Mouse (Mus musculus) intestine, postnatal 0 days (tissue): ENCODE measurements at regions not wholly inside any gene's neighbourhood (a gene's known extent, or its start where the extent isn't known, plus 50 kb on each side); places are given as distances from the start of the nearest gene placed in this dataset.
A peak's percentile ranks its signal among the peaks of the same experiment; 100 is the strongest.

Experiments
- ATAC-seq: fragments of 200-750 bp; cut with Nextera tagmentation; 2 replicates; pipeline ENCODE4 v1.8.0; 2017; ENCODE audit warnings: mild to moderate bottlenecking, moderate TSS enrichment, moderate library complexity
- H3K27ac ChIP-seq: fragments of 300-500 bp; sonication (generic); 2 replicates; pipeline ENCODE4 v1.5.1; 2014; ENCODE audit warnings: mild to moderate bottlenecking, low read depth, low read length, moderate library complexity
- H3K27me3 ChIP-seq: fragments of 300-500 bp; sonication (generic); replicated peaks from 2 replicates; pipeline ENCODE4 v1.6.1; 2014; ENCODE audit warnings: low read length, mixed read lengths; ENCODE audit not compliant: control insufficient read depth, insufficient read depth
- H3K36me3 ChIP-seq: fragments of 300-500 bp; sonication (generic); 2 replicates; pipeline ENCODE4 v1.6.1; 2014; ENCODE audit warnings: mild to moderate bottlenecking, moderate library complexity; ENCODE audit not compliant: control insufficient read depth, insufficient read depth
- H3K4me1 ChIP-seq: fragments of 300-500 bp; sonication (generic); replicated peaks from 2 replicates; pipeline ENCODE4 v1.6.1; 2014; ENCODE audit warnings: antibody characterized with exemption, low read length, mixed read lengths; ENCODE audit not compliant: control insufficient read depth, insufficient read depth
- H3K4me2 ChIP-seq: fragments of 300-500 bp; sonication (generic); replicated peaks from 2 replicates; pipeline ENCODE4 v1.6.1; 2014; ENCODE audit warnings: low read depth, mild to moderate bottlenecking, moderate library complexity
- H3K4me3 ChIP-seq: fragments of 300-500 bp; sonication (generic); 2 replicates; pipeline ENCODE4 v1.5.1; 2014; ENCODE audit warnings: low read depth, low read length
- H3K9ac ChIP-seq: fragments of 300-500 bp; sonication (generic); 2 replicates; pipeline ENCODE4 v1.6.1; 2014; ENCODE audit warnings: mild to moderate bottlenecking, low read depth, low read length
- H3K9me3 ChIP-seq: fragments of 300-500 bp; sonication (generic); 2 replicates; pipeline ENCODE4 v1.6.1; 2016; ENCODE audit warnings: mixed run types; ENCODE audit not compliant: control insufficient read depth
- CTCF ChIP-seq: sonication (generic); IDR thresholded peaks from 2 replicates; pipeline ENCODE4 v1.5.1; 2016; ENCODE audit warnings: low read depth, mild to moderate bottlenecking, control low read depth, antibody characterized with exemption, moderate library complexity
- WGBS: fragments of 180-500 bp; shearing (Covaris S2); extraction: QIAGEN DNeasy Blood & Tissue Kit; methylation state at CpG from one replicate; pipeline ENCODE4 v1.1.7; 2014; 5-methylcytosine and 5-hydroxymethylcytosine counted together

GRCm38 (mm10) chr13:101980171-101980835 is 212.3 kb upstream of the Pik3r1 start:
- 68% methylated on average over 4 of the region's 4 CpGs for WGBS
- H3K9me3 ChIP-seq: no peaks in the 10 kb centered on the region
- no peaks in the 10 kb centered on the region for H3K36me3 ChIP-seq
- no peak overlapping the region for H3K4me2 ChIP-seq
- no peak overlapping the region for H3K27ac ChIP-seq
- TF ChIP-seq CTCF: no peak
- ATAC-seq: no peak
- H3K4me1 ChIP-seq: no peaks in the 10 kb centered on the region
- no peaks in the 10 kb centered on the region for H3K27me3 ChIP-seq
- no peak overlapping the region for H3K9ac ChIP-seq
- no peak overlapping the region for H3K4me3 ChIP-seq

GRCm38 (mm10) chr13:101988637-101989413 is 220.8 kb upstream of the Pik3r1 start:
- no peaks in the 10 kb centered on the region for H3K9me3 ChIP-seq
- peak; percentile 73 for ATAC-seq
- no peak overlapping the region for H3K4me3 ChIP-seq
- no peak overlapping the region for H3K27ac ChIP-seq
- no peaks in the 10 kb centered on the region for H3K36me3 ChIP-seq
- H3K9ac ChIP-seq: no peak overlapping the region
- H3K4me2 ChIP-seq: no peak overlapping the region
- H3K4me1 ChIP-seq: 0 out of 2 replicates have a peak, but pooled peaks cover 3% of the 10 kb centered on the region
- TF ChIP-seq CTCF: no peak
- H3K27me3 ChIP-seq: no peaks in the 10 kb centered on the region
- 53% methylated on average over 9 of the region's 9 CpGs for WGBS

GRCm38 (mm10) chr13:101991729-101992128 is 223.7 kb upstream of the Pik3r1 start:
- no peak for ATAC-seq
- no peak for TF ChIP-seq CTCF
- no peak overlapping the region for H3K4me3 ChIP-seq
- H3K9me3 ChIP-seq: no peaks in the 10 kb centered on the region
- WGBS: 57% methylated on average over 1 of the region's 1 CpGs
- H3K27ac ChIP-seq: no peak overlapping the region
- H3K9ac ChIP-seq: no peak overlapping the region
- H3K4me1 ChIP-seq: 0 out of 2 replicates have a peak, but pooled peaks cover 6% of the 10 kb centered on the region
- no peak overlapping the region for H3K4me2 ChIP-seq
- no peaks in the 10 kb centered on the region for H3K36me3 ChIP-seq
- no peaks in the 10 kb centered on the region for H3K27me3 ChIP-seq

- no peak overlapping the region for H3K4me2 ChIP-seq
- WGBS: 53% methylated on average over 3 of the region's 3 CpGs
- H3K27ac ChIP-seq: no peak overlapping the region
- 0 out of 2 replicates have a peak, but pooled peaks cover 3% of the 10 kb centered on the region for H3K4me1 ChIP-seq
- H3K36me3 ChIP-seq: no peaks in the 10 kb centered on the region
- no peaks in the 10 kb centered on the region for H3K9me3 ChIP-seq
- no peak for TF ChIP-seq CTCF
- H3K27me3 ChIP-seq: no peaks in the 10 kb centered on the region
- no peak overlapping the region for H3K9ac ChIP-seq
- H3K4me3 ChIP-seq: no peak overlapping the region
- no peak for ATAC-seq
Measured at GRCm38 (mm10) chr13:101994779-101995178, 226.8 kb upstream of the Pik3r1 start.

GRCm38 (mm10) chr13:101995529-101995928 is 227.5 kb upstream of the Pik3r1 start:
- WGBS: 57% methylated on average over 2 of the region's 2 CpGs

GRCm38 (mm10) chr13:101996144-101996543 is 228.1 kb upstream of the Pik3r1 start:
- Histone ChIP-seq H3K4me2 (no peak overlapping the region), H3K9ac (no peak overlapping the region), H3K4me1 (0 out of 2 replicates have a peak, but pooled peaks cover 3% of the 10 kb centered on the region), H3K9me3 (no peaks in the 10 kb centered on the region), H3K27ac (no peak overlapping the region), H3K4me3 (no peak overlapping the region), H3K36me3 (no peaks in the 10 kb centered on the region), H3K27me3 (no peaks in the 10 kb centered on the region)
- ATAC-seq: no peak
- WGBS: 85% methylated on average over 5 of the region's 5 CpGs
- TF ChIP-seq CTCF: no peak

More at GRCm38 (mm10) chr13:101995529-101995928, 227.5 kb upstream of the Pik3r1 start:
- H3K27me3 ChIP-seq: no peaks in the 10 kb centered on the region
- peak; percentile 22; the same call in 1 of the 2 replicates for ATAC-seq
- TF ChIP-seq CTCF: no peak
- no peak overlapping the region for H3K4me2 ChIP-seq
- no peaks in the 10 kb centered on the region for H3K9me3 ChIP-seq
- no peak overlapping the region for H3K27ac ChIP-seq
- H3K4me1 ChIP-seq: 0 out of 2 replicates have a peak, but pooled peaks cover 3% of the 10 kb centered on the region
- no peak overlapping the region for H3K4me3 ChIP-seq
- no peaks in the 10 kb centered on the region for H3K36me3 ChIP-seq
- H3K9ac ChIP-seq: no peak overlapping the region
